In genomic region chr11:50576521-50576920, GRCm38 (mm10) we compare ENCODE assay signal across 24 mouse cellular contexts. TPM values are rescaled to one million over a fixed set of nuclear protein-coding genes. Genes with fewer than 3 reads are reported as not detected.
DNase-seq lines count a peak whose midpoint lies in the region; TF ChIP-seq lines count a peak whose summit lies in the region.
"Had no signal": no experiment of that assay in that cellular context is flagged by ENCODE, and none has a peak within 500 bp of the region (broad histone marks: within the 10 kb centered on the region; RNA-seq: fewer than 3 reads in every experiment).

No protein-coding gene starts in this region.

- H3K4me3 ChIP-seq in testis, adult 2 months (ENCODE audit: control insufficient read depth, low read depth, low read length) = peak overlapping the region; percentile 75
- H3K4me3 ChIP-seq: embryonic facial prominence, embryonic 12.5 days; embryonic facial prominence, embryonic 15.5 days; heart, adult 2 months; heart, embryonic 10.5 days; heart, embryonic 13.5 days had no signal

- no peak for TF ChIP-seq POLR2A in testis, adult 2 months (IDR thresholded peaks at IDR 0.05; ENCODE audit: control insufficient read depth, low read depth, low read length)

- no peaks in the 10 kb centered on the region for H3K27me3 ChIP-seq in testis, adult 2 months (ENCODE audit: control insufficient read depth, insufficient read depth, low read length)
- H3K27me3 ChIP-seq: embryonic facial prominence, embryonic 12.5 days; embryonic facial prominence, embryonic 15.5 days; heart, embryonic 13.5 days had no signal

- TF ChIP-seq CTCF in testis, adult 2 months (IDR thresholded peaks at IDR 0.05; ENCODE audit: control insufficient read depth, insufficient read depth, insufficient replicate concordance, low read depth, low read length) = no peak

- H3K27ac ChIP-seq in testis, adult 2 months (ENCODE audit: control insufficient read depth, insufficient read depth, low read depth, low read length) = no peak overlapping the region
- H3K27ac ChIP-seq: embryonic facial prominence, embryonic 12.5 days; embryonic facial prominence, embryonic 15.5 days; heart, adult 2 months; heart, embryonic 10.5 days; heart, embryonic 13.5 days; hindbrain, embryonic 14.5 days; hindbrain, postnatal 0 days had no signal

- H3K36me3 ChIP-seq in testis, adult 2 months (ENCODE audit: control insufficient read depth, insufficient read depth, low read length) = no peaks in the 10 kb centered on the region
- H3K36me3 ChIP-seq: embryonic facial prominence, embryonic 12.5 days; embryonic facial prominence, embryonic 15.5 days; G1E; heart, embryonic 10.5 days; heart, embryonic 13.5 days had no signal

- H3K4me1 ChIP-seq in testis, adult 2 months (ENCODE audit: control insufficient read depth, insufficient read depth, low read length) = peaks cover 5% of the 10 kb centered on the region; the same call in 1 of the 2 replicates
- H3K4me1 ChIP-seq: embryonic facial prominence, embryonic 12.5 days; embryonic facial prominence, embryonic 15.5 days; heart, embryonic 10.5 days; heart, embryonic 13.5 days had no signal

- DNase-seq in testis, postnatal 14 days (ENCODE audit: low spot score) = no peak
- peak; percentile 56 for DNase-seq in thymus, postnatal 14 days
- peak; percentile 55 for DNase-seq in thymus, postnatal 4 days
- no peak for DNase-seq in B cell, adult 2 months
- DNase-seq in right cerebral cortex, postnatal 14 days = no peak
- DNase-seq: adrenal gland, adult 2 months; adrenal gland, postnatal 14 days; cerebellum, adult 18-20 months; cerebellum, adult 9-10 months; cerebellum, postnatal 14 days; forebrain, postnatal 0 days; gastrocnemius, postnatal 25 days; heart, adult 2 months; heart, postnatal 14 days; heart, postnatal 4 days had no signal

RNA-seq across cellular contexts. Expression of gene Adamts2, which starts 25.4 kb away (rescaled TPM):
- polyA plus RNA-seq in testis, adult 2 months (2012; rRNA removed) = 3.0 and 3.2 TPM in 2 replicates
- polyA plus RNA-seq: G1E; inflammation-experienced regulatory T-cells, adult 6 months had no signal

Comparison
In these comparisons a context has a peak if more than half of its experiments do, and no peak if none do; other contexts are left out.
1. DNase-seq: peak in thymus, postnatal 14 days (single experiment) and thymus, postnatal 4 days (single experiment); none in testis, postnatal 14 days (single experiment), B cell, adult 2 months (0 of 2) and right cerebral cortex, postnatal 14 days (single experiment).